Mouse (Mus musculus): ENCODE results near the gene Rap1gap.

- no peak for TF ChIP-seq CTCF (IDR thresholded peaks at IDR 0.05)
- TF ChIP-seq EP300 (IDR thresholded peaks at IDR 0.05) = no peak
These were observed 84.2 kb downstream of the Rap1gap start for GRCm38 (mm10) chr4:137748726-137749125.
